Mouse (Mus musculus): Measurements from ENCODE around the gene Timm17b. TPM values are rescaled to one million over a fixed set of nuclear protein-coding genes. Genes with fewer than 3 reads are reported as not detected.

The Timm17b gene
- total and polyA plus RNA-seq, 2 experiments, result 20.7 to 53.7 TPM

DNA sequence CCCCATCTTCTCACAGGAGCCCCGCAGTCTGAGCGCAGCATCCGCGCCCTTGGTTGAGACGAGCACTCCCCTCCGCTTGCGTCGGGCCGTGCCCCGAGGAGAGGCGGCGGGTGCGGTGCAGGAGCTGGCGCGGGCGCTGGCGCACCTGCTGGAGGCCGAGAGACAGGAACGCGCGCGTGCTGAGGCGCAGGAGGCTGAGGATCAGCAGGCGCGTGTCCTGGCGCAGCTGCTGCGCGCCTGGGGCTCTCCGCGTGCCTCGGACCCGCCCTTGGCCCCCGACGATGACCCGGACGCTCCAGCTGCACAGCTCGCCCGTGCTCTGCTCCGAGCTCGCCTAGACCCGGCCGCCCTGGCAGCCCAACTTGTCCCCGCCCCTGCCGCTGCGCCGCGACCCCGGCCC is 22.9 kb downstream of the Timm17b start:
- 1% methylated on average over 33 of the region's 48 CpGs for WGBS
- no peak overlapping the region for H3K27ac ChIP-seq (replicated peaks; ENCODE audit: insufficient read depth, low read depth, low read length)

DNA sequence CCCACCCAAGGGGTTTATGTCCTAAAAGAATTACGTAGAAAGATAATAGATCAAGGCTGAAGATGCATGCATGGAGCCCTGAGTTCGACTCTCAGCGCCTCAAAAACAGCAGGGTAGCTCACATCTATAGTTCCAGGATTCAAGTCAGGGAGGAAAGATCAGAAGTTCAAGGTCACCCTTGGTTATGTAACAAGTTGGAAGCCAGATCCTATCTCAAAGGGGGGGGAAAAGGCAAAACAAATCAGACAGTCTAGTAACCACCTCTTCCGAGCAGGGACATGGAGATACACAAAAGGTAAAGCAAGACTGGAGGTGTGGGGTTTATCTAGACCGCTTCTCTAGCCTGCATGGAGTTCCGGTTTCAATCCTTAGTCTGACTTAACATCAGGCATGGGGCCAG is 27.1 kb downstream of the Timm17b start:
- H3K79me2 ChIP-seq (ENCODE audit: control insufficient read depth, insufficient read depth, low read length), result no peaks in the 10 kb centered on the region
- 85% methylated on average over 6 of the region's 6 CpGs for WGBS
- H3K27ac ChIP-seq (replicated peaks; ENCODE audit: insufficient read depth, low read depth, low read length), result no peak overlapping the region
- H3K4me3 ChIP-seq (ENCODE audit: insufficient read depth, low read depth, low read length), result no peak overlapping the region
- no peaks in the 10 kb centered on the region for H3K4me1 ChIP-seq (ENCODE audit: control insufficient read depth, insufficient read depth, low read length)
- TF ChIP-seq CTCF (IDR thresholded peaks at IDR 0.05; ENCODE audit: low read depth, low read length), result no peak
- TF ChIP-seq POLR2A (IDR thresholded peaks at IDR 0.05; ENCODE audit: extremely low read depth, insufficient read depth, low read length), result no peak
- DNase-seq (ENCODE audit: extremely low read depth, low read depth, low spot score), result no peak
- no peak overlapping the region for H3K9ac ChIP-seq (ENCODE audit: low read depth, low read length)
- peaks cover 13% of the 10 kb centered on the region for H3K27me3 ChIP-seq (ENCODE audit: control insufficient read depth, insufficient read depth, low read length)
- no peaks in the 10 kb centered on the region for H3K36me3 ChIP-seq (ENCODE audit: control insufficient read depth, insufficient read depth, low read length)

More for the DNA sequence above, 22.9 kb downstream of the Timm17b start:
- DNase-seq (ENCODE audit: extremely low read depth, low read depth, low spot score), result no peak
- no peaks in the 10 kb centered on the region for H3K36me3 ChIP-seq (ENCODE audit: control insufficient read depth, insufficient read depth, low read length)
- H3K79me2 ChIP-seq (ENCODE audit: control insufficient read depth, insufficient read depth, low read length), result no peaks in the 10 kb centered on the region
- peaks cover 13% of the 10 kb centered on the region for H3K27me3 ChIP-seq (ENCODE audit: control insufficient read depth, insufficient read depth, low read length)
- no peak overlapping the region for H3K9ac ChIP-seq (ENCODE audit: low read depth, low read length)
- H3K4me3 ChIP-seq (ENCODE audit: insufficient read depth, low read depth, low read length), result no peak overlapping the region
- TF ChIP-seq CTCF (IDR thresholded peaks at IDR 0.05; ENCODE audit: low read depth, low read length) (no peak), POLR2A (IDR thresholded peaks at IDR 0.05; ENCODE audit: extremely low read depth, insufficient read depth, low read length) (no peak)
- no peaks in the 10 kb centered on the region for H3K4me1 ChIP-seq (ENCODE audit: control insufficient read depth, insufficient read depth, low read length)

DNA sequence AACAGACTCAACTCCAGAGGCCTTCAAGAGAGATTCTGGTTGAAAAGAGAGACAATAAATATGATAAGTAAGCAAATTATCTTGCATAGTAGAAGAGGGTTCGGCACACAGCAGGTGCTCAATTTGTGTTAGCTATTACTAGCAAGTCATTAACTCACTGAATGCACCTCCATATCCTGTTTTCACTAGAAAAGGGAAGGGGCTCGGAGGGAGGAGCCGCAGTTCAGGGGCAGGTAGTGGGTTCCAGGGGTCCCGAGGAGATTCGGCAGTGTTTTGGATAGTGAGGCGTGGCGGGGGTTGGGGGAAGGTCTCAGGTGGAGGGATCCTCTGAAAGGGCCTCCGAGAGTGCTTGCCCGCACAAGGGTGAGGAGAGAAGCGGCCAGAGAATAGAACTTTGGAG is 28.0 kb downstream of the Timm17b start:
- no peaks in the 10 kb centered on the region; the same call in 1 of the 2 replicates for H3K36me3 ChIP-seq (ENCODE audit: control insufficient read depth, insufficient read depth, low read length)
- H3K4me3 ChIP-seq (ENCODE audit: insufficient read depth, low read depth, low read length), result no peak overlapping the region
- TF ChIP-seq POLR2A (IDR thresholded peaks at IDR 0.05; ENCODE audit: extremely low read depth, insufficient read depth, low read length) (no peak), CTCF (IDR thresholded peaks at IDR 0.05; ENCODE audit: low read depth, low read length) (no peak)
- no peak for DNase-seq (ENCODE audit: extremely low read depth, low read depth, low spot score)
- H3K79me2 ChIP-seq (ENCODE audit: control insufficient read depth, insufficient read depth, low read length), result no peaks in the 10 kb centered on the region
- no peaks in the 10 kb centered on the region for H3K4me1 ChIP-seq (ENCODE audit: control insufficient read depth, insufficient read depth, low read length)
- H3K27me3 ChIP-seq (ENCODE audit: control insufficient read depth, insufficient read depth, low read length), result peaks cover 10% of the 10 kb centered on the region
- 37% methylated on average over 10 of the region's 10 CpGs for WGBS
- H3K27ac ChIP-seq (replicated peaks; ENCODE audit: insufficient read depth, low read depth, low read length), result no peak overlapping the region
- H3K9ac ChIP-seq (ENCODE audit: low read depth, low read length), result no peak overlapping the region

DNA sequence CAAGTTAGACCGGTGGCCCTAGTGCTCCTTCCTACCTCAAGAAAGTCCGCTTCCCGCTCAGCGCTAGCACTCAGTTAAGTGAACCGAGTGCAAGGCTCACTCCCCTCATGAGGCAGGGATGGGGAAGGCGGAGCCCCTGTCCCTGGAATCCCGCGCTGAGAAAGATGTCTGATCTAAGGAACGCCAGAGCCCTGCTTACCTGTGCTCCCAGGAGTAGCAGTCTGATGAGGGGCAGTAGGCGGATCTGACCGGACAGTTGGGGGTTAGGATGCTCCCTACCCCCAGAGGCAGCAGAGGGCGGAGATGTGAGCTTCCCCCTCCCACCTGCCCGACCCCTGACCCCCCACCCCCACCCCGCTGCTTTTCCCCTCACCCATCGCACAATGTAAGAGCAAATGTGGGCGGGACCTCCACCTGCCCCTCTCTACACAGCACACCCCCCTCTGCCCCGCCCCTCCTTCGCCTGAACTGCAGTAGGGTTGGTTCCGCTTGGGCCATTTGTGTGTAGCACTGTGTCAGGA is 29.2 kb downstream of the Timm17b start, which contains the start of gene Eras:
Gene Eras (minus strand): TSS at position 338 of the 521 bp plus-strand sequence.
- Histone ChIP-seq H3K27ac (replicated peaks; ENCODE audit: insufficient read depth, low read depth, low read length) (no peak within 1 kb of the TSS), H3K36me3 (ENCODE audit: control insufficient read depth, insufficient read depth, low read length) (no peaks in the 10 kb centered on the region; the same call in 1 of the 2 replicates), H3K79me2 (ENCODE audit: control insufficient read depth, insufficient read depth, low read length) (no peaks in the 10 kb centered on the region), H3K27me3 (ENCODE audit: control insufficient read depth, insufficient read depth, low read length) (0 out of 2 replicates have a peak, but pooled peaks cover 2% of the 10 kb centered on the region), H3K4me1 (ENCODE audit: control insufficient read depth, insufficient read depth, low read length) (no peaks in the 10 kb centered on the region), H3K9ac (ENCODE audit: low read depth, low read length) (no peak within 1 kb of the TSS), H3K4me3 (ENCODE audit: insufficient read depth, low read depth, low read length) (no peak within 1 kb of the TSS)
- no peak for DNase-seq (ENCODE audit: extremely low read depth, low read depth, low spot score)
- no peak for TF ChIP-seq POLR2A (IDR thresholded peaks at IDR 0.05; ENCODE audit: extremely low read depth, insufficient read depth, low read length)
- WGBS, result 26% methylated on average over 19 of the region's 19 CpGs

DNA sequence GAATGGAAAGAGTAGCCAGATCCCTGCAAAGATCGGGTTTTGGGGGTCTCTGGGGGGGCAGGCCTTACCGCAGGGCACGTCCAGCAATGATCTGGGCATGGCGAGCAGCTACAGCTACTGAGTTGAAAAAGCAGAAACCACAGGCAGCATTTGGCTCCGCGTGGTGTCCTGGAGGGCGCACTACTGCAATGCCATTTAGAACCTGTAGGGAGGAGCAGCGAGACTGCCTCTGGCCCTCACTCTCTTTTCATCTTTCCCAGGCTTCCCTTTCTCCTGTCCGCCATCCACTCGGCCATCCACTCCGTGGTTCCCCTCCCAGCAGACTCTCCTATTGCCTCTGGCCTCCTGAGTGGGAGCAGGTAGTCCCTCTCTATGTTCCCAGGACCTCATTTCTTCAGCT is 37.7 kb downstream of the Timm17b start:
- H3K79me2 ChIP-seq (ENCODE audit: control insufficient read depth, insufficient read depth, low read length), result no peaks in the 10 kb centered on the region
- H3K9ac ChIP-seq (ENCODE audit: low read depth, low read length), result no peak overlapping the region
- no peaks in the 10 kb centered on the region for H3K4me1 ChIP-seq (ENCODE audit: control insufficient read depth, insufficient read depth, low read length)
- H3K27ac ChIP-seq (replicated peaks; ENCODE audit: insufficient read depth, low read depth, low read length), result no peak overlapping the region
- WGBS, result 89% methylated on average over 10 of the region's 11 CpGs
- H3K27me3 ChIP-seq (ENCODE audit: control insufficient read depth, insufficient read depth, low read length), result no peaks in the 10 kb centered on the region
- H3K4me3 ChIP-seq (ENCODE audit: insufficient read depth, low read depth, low read length), result no peak overlapping the region
- H3K36me3 ChIP-seq (ENCODE audit: control insufficient read depth, insufficient read depth, low read length), result peaks cover 5% of the 10 kb centered on the region; the same call in 1 of the 2 replicates
- TF ChIP-seq CTCF (IDR thresholded peaks at IDR 0.05; ENCODE audit: low read depth, low read length) (no peak; the same call in 1 of the 2 replicates), POLR2A (IDR thresholded peaks at IDR 0.05; ENCODE audit: extremely low read depth, insufficient read depth, low read length) (no peak)
- DNase-seq (ENCODE audit: extremely low read depth, low read depth, low spot score), result no peak

DNA sequence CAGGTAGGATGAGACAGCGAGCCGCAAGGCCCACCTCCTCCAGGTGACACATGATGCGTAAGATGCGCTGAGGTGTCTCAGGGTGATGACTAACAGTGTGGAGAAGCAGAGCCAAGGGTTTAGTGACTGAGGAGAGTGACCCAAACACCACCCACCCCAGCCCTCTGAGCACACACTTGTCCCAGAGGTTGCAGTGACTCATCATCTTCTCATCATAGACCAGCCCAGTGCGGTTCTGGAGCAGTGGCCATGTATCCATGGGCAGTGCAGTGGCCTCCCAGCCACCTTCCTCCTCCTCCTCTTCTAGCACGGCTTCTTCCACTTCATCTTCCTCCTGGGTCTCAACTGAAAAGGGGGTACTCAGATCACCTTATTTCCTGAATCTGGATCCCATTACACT is 38.5 kb downstream of the Timm17b start:
- no peak for TF ChIP-seq POLR2A (IDR thresholded peaks at IDR 0.05; ENCODE audit: extremely low read depth, insufficient read depth, low read length)
- no peak for TF ChIP-seq CTCF (IDR thresholded peaks at IDR 0.05; ENCODE audit: low read depth, low read length)
- Histone ChIP-seq H3K79me2 (ENCODE audit: control insufficient read depth, insufficient read depth, low read length) (no peaks in the 10 kb centered on the region), H3K9ac (ENCODE audit: low read depth, low read length) (no peak overlapping the region), H3K4me3 (ENCODE audit: insufficient read depth, low read depth, low read length) (no peak overlapping the region), H3K4me1 (ENCODE audit: control insufficient read depth, insufficient read depth, low read length) (no peaks in the 10 kb centered on the region), H3K27me3 (ENCODE audit: control insufficient read depth, insufficient read depth, low read length) (no peaks in the 10 kb centered on the region), H3K36me3 (ENCODE audit: control insufficient read depth, insufficient read depth, low read length) (peaks cover 5% of the 10 kb centered on the region; the same call in 1 of the 2 replicates), H3K27ac (replicated peaks; ENCODE audit: insufficient read depth, low read depth, low read length) (no peak overlapping the region)
- WGBS, result 100% methylated on average over 6 of the region's 6 CpGs
- DNase-seq (ENCODE audit: extremely low read depth, low read depth, low spot score), result no peak
